Mouse (Mus musculus): ENCODE data around the gene Bdh1.
A peak's percentile ranks its signal among the peaks of the same experiment; 100 is the strongest.
"Not testable (repeated sequence)": the region's sequence is repeated elsewhere in the genome, so short reads cannot be mapped to it uniquely, and the experiment has no call there.

Bdh1 gene

GRCm38 (mm10) chr16:31422000-31422399, at the start of gene Bdh1:
Gene Bdh1 (plus strand): TSS chr16:31422280.
- no peak for DNase-seq (ENCODE audit: low read depth, low spot score)

- not testable (repeated sequence) for DNase-seq (ENCODE audit: low read depth, low spot score)
Measured at GRCm38 (mm10) chr16:31372316-31372715, 49.8 kb upstream of the Bdh1 start.

DNA sequence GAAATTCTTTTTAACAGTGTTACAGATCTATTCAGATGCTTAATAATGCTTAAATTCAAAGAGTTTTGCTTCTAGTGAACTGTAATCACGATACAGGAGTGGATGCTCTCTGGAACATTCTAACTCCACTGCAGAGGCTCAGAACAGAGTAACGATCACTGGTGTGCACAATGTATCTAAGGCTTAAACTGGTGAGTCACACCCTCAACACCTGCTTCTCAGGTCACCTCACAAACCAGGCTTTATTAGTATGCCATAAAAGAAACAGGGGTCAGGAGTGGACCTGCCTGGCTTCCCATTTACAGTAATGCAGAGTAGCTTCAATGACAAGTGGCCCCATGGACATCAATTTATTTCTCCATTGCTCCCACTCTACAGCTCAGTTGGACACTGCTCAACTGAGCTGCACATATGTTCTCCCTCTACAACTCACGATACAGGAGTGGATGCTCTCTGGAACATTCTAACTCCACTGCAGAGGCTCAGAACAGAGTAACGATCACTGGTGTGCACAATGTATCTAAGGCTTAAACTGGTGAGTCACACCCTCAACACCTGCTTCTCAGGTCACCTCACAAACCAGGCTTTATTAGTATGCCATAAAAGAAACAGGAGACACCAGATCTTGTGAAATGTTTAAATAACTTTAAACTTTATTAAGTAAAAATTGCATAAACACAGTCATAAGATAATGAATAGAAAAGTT, 46.0 kb upstream of the Bdh1 start:
- not testable (repeated sequence) for DNase-seq (ENCODE audit: low read depth, low spot score)

DNA sequence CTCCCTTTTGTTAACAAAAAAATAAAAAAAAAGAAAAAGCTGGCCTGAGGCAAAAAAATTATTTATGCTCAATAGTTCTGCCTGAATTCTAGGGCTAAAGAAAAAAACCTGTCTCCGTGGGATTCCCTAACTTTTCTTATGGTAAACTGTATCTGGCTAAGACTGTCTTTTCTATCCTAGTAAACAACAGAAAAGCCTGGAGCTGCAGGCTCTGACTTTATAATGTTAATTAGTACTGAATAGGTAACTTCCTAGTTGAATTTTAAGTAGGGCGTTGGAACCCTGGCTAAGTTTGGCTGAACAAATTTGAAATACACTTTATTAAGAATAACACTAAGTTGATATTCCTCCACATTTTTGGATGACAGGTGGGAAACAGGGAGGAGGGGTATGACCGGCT, 33.8 kb upstream of the Bdh1 start:
- DNase-seq (ENCODE audit: low read depth, low spot score) = not testable (repeated sequence)

GRCm38 (mm10) chr16:31399231-31399630, 22.8 kb upstream of the Bdh1 start:
- no peak for DNase-seq (ENCODE audit: low read depth, low spot score)

GRCm38 (mm10) chr16:31400908-31401692, 21.0 kb upstream of the Bdh1 start:
- DNase-seq (ENCODE audit: low read depth, low spot score) = peak; percentile 10

DNA sequence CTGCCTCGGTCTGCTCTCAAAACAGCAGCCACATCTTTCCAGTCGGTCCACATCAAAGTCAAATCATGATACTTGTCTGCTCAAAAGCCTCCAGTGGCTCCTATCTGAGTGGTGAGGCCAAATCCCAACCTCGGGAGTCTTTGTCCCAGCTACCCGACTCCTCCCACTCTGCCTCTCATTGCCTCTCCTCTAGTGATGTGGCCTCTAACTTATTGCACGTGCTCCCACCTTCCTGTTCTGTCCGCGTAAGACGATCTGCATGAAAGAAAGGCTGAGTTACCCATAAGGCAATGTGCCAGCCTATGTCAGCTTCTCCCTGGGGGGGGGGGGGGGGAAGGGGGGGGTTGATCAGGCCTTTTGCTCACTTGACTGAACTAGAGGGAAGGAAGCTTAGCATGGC, 20.0 kb upstream of the Bdh1 start:
- no peak for DNase-seq (ENCODE audit: low read depth, low spot score)

GRCm38 (mm10) chr16:31403971-31404370, 18.1 kb upstream of the Bdh1 start:
- no peak for DNase-seq (ENCODE audit: low read depth, low spot score)

GRCm38 (mm10) chr16:31405040-31405439, 17.0 kb upstream of the Bdh1 start:
- DNase-seq (ENCODE audit: low read depth, low spot score) = no peak

GRCm38 (mm10) chr16:31407872-31408271, 14.2 kb upstream of the Bdh1 start:
- no peak for DNase-seq (ENCODE audit: low read depth, low spot score)

- no peak for DNase-seq (ENCODE audit: low read depth, low spot score)
Measured at GRCm38 (mm10) chr16:31410969-31411368, 11.1 kb upstream of the Bdh1 start.

- DNase-seq (ENCODE audit: low read depth, low spot score) = no peak
Measured at GRCm38 (mm10) chr16:31412321-31412720, 9.8 kb upstream of the Bdh1 start.

DNA sequence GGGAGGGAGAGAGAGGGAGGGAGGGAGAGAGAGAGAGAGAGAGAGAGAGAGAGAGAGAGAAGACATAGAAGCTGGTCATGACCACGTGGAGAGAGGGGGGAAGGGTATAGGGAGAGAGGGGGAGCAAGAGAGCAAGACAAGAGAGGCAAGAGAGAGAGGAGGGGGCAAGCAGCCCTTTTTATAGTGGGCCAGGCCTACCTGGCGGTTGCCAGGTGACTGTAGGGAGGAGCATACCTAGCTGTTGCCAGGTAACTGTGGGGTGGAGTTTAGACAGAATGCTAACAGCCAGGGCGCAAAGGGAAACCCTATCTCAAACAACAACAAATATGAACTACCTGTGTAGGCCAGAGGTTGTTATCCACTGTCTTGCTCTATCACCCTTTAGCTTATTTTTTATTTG, 8.3 kb upstream of the Bdh1 start:
- no peak for DNase-seq (ENCODE audit: low read depth, low spot score)

GRCm38 (mm10) chr16:31415885-31416450, 6.1 kb upstream of the Bdh1 start:
- DNase-seq (ENCODE audit: low read depth, low spot score) = no peak

DNA sequence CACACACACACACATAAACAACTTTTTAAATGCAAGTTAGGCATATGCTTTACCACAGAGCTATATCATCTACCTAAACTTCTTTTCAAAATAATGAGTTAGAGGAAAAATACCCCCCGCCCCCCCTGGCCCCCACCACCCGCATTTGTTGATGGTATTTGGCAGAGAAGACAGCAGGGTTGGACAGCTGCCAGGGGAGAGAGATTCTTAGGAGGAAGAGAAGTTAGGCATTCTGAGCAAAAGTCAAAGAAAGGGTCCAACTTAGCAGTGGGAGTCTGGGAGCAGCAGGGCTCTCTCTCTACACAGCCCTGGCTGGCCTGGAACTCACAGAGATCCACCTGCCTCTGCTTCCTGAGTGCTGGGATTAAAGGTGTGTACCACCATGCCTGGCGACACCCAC, 3.4 kb upstream of the Bdh1 start:
- DNase-seq (ENCODE audit: low read depth, low spot score) = no peak

- DNase-seq (ENCODE audit: low read depth, low spot score) = no peak
Measured at GRCm38 (mm10) chr16:31419457-31419856, 2.6 kb upstream of the Bdh1 start.

GRCm38 (mm10) chr16:31422722-31423121, 642 bp downstream of the Bdh1 start:
- DNase-seq (ENCODE audit: low read depth, low spot score) = no peak

DNA sequence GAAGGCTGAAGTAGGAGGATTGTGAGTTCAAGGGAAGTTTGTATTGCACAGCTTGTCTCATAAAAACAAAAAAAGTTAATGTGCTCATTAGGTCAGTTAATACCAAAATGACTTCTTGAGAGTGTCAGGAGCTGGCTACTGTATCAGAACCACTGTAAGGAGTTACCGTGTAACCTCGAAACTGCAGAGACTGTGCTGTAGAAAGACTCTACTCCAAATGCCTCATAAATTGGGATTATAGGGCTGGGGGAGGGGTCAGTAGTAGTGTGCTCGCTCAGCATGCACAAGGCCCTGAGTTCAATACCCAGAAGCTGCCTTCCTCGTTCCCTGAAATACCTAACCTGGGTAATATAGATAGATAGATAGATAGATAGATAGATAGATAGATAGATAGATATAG, 1.3 kb downstream of the Bdh1 start:
- DNase-seq (ENCODE audit: low read depth, low spot score) = no peak

DNA sequence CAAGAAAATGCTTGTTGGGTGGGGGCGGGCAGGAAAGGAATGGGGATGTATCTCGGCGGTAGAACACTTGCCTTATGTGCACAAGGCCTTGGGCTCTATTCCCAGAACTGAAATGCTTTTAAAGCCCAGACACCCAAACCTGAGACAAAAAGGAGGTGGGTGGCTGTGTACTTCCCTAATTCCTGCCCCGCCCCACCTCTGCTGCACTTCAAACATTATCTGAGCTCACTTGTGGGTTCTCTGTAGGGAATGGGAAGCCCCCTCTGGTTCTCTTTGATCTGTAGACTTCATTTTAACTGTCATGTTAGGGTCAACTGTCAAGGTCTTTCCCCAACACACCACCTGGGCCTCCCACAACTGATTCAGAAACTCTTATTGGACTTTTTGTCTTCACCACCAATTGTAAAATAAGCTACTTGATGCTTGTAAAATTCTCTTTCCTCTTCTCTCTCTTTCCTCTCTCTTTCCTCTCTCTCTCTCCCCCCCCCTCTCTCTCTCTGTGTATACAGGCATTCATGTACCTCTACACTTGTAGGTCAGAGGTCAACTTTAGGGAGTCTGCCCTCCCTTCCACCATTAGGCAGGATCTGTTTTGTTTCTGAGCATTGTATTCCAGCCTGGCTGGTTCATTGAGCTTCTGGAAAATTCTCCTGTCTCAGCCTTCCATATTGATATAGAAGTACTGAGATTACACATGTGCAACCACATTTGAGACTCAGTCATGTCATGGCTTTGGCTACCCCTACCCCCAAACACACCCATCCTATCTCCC, 2.5 kb downstream of the Bdh1 start:
- no peak for DNase-seq (ENCODE audit: low read depth, low spot score)

DNA sequence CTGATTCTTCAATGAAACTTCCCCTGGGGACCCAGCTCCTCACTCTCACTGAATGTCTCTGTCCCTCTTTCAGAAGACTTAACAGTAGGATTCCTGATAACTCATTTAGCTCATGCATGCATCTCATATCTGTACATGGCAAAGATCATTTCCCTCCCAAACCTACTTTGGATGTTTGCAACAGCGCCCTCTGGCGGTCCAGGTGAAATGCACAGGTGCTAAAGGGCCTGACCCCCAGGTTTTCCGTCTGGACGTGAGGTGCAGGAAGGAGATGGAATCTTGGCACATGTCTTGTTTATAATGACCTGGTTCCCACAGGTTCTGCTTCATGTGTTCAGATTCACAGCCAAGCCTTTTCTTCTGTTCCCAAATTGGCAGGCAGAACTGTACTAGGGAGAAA, 3.4 kb downstream of the Bdh1 start:
- DNase-seq (ENCODE audit: low read depth, low spot score) = no peak

DNA sequence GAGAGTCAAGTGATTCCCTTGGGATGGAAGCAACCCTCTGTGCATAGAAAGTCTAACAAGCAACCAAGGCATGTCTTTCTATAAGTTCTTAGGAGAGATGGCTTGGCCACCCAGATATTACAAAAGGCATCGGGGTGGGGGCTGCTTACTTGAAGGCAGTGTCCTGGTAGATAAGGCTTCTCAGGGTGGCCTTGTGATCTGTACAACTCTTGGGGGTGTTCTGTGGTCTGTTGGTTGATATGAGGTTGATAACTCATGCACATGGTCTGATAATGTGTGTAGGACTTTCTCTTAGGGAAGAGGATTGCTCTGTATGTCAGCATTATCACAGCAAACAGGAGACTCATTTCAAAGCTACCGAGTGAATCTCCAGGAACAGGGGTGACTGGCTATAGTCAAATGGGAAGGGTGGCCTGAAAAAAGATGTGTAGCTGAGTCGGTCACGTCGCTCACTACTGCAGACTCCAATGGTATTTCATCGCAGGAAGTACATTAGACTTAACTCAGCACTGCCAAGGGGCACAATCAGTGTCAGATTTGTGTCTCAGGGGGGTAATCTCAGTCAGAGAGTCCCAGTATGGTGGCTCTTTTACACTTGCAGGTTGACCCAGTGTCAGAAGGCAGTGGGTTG, 4.5 kb downstream of the Bdh1 start:
- no peak for DNase-seq (ENCODE audit: low read depth, low spot score)

- no peak for DNase-seq (ENCODE audit: low read depth, low spot score)
Measured at GRCm38 (mm10) chr16:31428335-31428674, 6.2 kb downstream of the Bdh1 start.
